Mouse (Mus musculus) lung, postnatal 0 days (tissue): ENCODE measurements around the gene Rbm28. TPM values are rescaled to one million over a fixed set of nuclear protein-coding genes. Genes with fewer than 3 reads are reported as not detected.
A peak's percentile ranks its signal among the peaks of the same experiment; 100 is the strongest.

Source experiments
- ATAC-seq: fragments of 200-750 bp; cut with Nextera tagmentation; 2 replicates; pipeline ENCODE4 v1.8.0; 2017; ENCODE audit warnings: moderate library complexity
- DNase-seq: peaks from one replicate; pipeline ENCODE4 v3.0.0-alpha.2; 2016; ENCODE audit warnings: low spot score
- H3K27ac ChIP-seq: fragments of 300-500 bp; sonication (generic); 2 replicates; pipeline ENCODE4 v1.5.1; 2014; ENCODE audit warnings: antibody characterized with exemption, mild to moderate bottlenecking, low read length, mixed read lengths
- H3K27me3 ChIP-seq: fragments of 300-500 bp; sonication (generic); replicated peaks from 2 replicates; pipeline ENCODE4 v1.6.1; 2014; ENCODE audit warnings: low read length, mixed read lengths; ENCODE audit not compliant: insufficient read depth
- H3K36me3 ChIP-seq: fragments of 300-500 bp; sonication (generic); 2 replicates; pipeline ENCODE4 v1.6.1; 2014; ENCODE audit warnings: low read length, mixed read lengths; ENCODE audit not compliant: insufficient read depth
- H3K4me1 ChIP-seq: fragments of 300-500 bp; sonication (generic); 2 replicates; pipeline ENCODE4 v1.6.1; 2014; ENCODE audit warnings: antibody characterized with exemption, low read depth, low read length, mixed read lengths; ENCODE audit not compliant: insufficient read depth
- H3K4me2 ChIP-seq: fragments of 300-500 bp; sonication (generic); replicated peaks from 2 replicates; pipeline ENCODE4 v1.6.1; 2014; ENCODE audit warnings: low read depth, mild to moderate bottlenecking, low read length, moderate library complexity, mixed read lengths
- H3K4me3 ChIP-seq: fragments of 300-500 bp; sonication (generic); 2 replicates; pipeline ENCODE4 v1.5.1; 2014; ENCODE audit warnings: low read depth, low read length
- H3K9ac ChIP-seq: fragments of 300-500 bp; sonication (generic); replicated peaks from 2 replicates; pipeline ENCODE4 v1.6.1; 2014; ENCODE audit warnings: low read depth, mild to moderate bottlenecking
- H3K9me3 ChIP-seq: fragments of 300-500 bp; sonication (generic); 2 replicates; pipeline ENCODE4 v1.6.1; 2016; ENCODE audit warnings: low read length, mixed read lengths
- CTCF ChIP-seq: IDR thresholded peaks from 2 replicates; pipeline ENCODE4 v1.5.1; 2016; ENCODE audit warnings: antibody characterized with exemption, mild to moderate bottlenecking
- EP300 ChIP-seq: IDR thresholded peaks from 2 replicates; pipeline ENCODE4 v1.6.1; 2016; ENCODE audit warnings: antibody characterized with exemption, mild to moderate bottlenecking, control low read depth
- WGBS: fragments of 180-500 bp; shearing (Covaris S2); extraction: QIAGEN DNeasy Blood & Tissue Kit; methylation state at CpG from one replicate; pipeline ENCODE4 v1.1.7; 2014; 5-methylcytosine and 5-hydroxymethylcytosine counted together
- polyA plus RNA-seq: library from polyadenylated mRNA; unstranded; fragments of >200 nt; fragmentation: Nextera tagmentation; extraction: Ambion mirVana; gene quantifications from 2 replicates; pipeline ENCODE4 v1.2.1, GENCODE M21; 2015

Gene Rbm28
- polyA plus RNA-seq, 1 experiment from 2014 or later, result 19.1 TPM

GRCm38 (mm10) chr6:29195846-29196698 is 31.3 kb upstream of the Rbm28 start:
- no peak for DNase-seq
- Histone ChIP-seq H3K27me3 (no peaks in the 10 kb centered on the region), H3K4me1 (0 out of 2 replicates have a peak, but pooled peaks cover 3% of the 10 kb centered on the region), H3K9me3 (no peaks in the 10 kb centered on the region), H3K9ac (no peak overlapping the region), H3K4me3 (no peak overlapping the region), H3K36me3 (no peaks in the 10 kb centered on the region), H3K27ac (no peak overlapping the region), H3K4me2 (no peak overlapping the region)
- WGBS, result 72% methylated on average over 5 of the region's 5 CpGs
- no peak for TF ChIP-seq CTCF
- peak; percentile 11; the same call in 1 of the 2 replicates for ATAC-seq

DNA sequence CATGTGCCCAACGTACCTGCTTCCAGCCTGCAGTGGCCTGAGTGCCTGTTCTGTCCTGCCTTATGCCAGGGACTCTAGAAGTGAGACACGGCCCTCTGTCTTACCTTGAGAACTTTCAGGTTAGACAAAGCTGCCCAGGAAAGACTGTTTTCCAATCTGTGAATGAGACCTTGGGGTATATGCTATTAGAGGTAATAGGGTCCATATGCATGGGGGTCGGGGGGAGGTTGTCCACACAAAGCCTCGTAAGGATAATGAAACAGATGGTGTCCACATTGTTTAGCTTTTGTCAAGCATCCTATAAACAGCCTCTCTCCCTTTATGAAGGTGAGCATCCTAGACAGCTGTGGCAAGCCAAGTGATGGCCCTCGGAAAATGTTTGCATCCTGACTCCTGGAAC is 30.3 kb upstream of the Rbm28 start:
- TF ChIP-seq EP300 (no peak), CTCF (no peak)
- no peak overlapping the region for H3K4me2 ChIP-seq
- ATAC-seq (no peak), DNase-seq (no peak)
- H3K4me1 ChIP-seq, result 0 out of 2 replicates have a peak, but pooled peaks cover 3% of the 10 kb centered on the region
- no peak overlapping the region for H3K27ac ChIP-seq
- H3K9me3 ChIP-seq, result no peaks in the 10 kb centered on the region
- 78% methylated on average over 5 of the region's 5 CpGs for WGBS
- no peaks in the 10 kb centered on the region for H3K27me3 ChIP-seq
- H3K4me3 ChIP-seq, result no peak overlapping the region
- no peaks in the 10 kb centered on the region for H3K36me3 ChIP-seq
- no peak overlapping the region for H3K9ac ChIP-seq

DNA sequence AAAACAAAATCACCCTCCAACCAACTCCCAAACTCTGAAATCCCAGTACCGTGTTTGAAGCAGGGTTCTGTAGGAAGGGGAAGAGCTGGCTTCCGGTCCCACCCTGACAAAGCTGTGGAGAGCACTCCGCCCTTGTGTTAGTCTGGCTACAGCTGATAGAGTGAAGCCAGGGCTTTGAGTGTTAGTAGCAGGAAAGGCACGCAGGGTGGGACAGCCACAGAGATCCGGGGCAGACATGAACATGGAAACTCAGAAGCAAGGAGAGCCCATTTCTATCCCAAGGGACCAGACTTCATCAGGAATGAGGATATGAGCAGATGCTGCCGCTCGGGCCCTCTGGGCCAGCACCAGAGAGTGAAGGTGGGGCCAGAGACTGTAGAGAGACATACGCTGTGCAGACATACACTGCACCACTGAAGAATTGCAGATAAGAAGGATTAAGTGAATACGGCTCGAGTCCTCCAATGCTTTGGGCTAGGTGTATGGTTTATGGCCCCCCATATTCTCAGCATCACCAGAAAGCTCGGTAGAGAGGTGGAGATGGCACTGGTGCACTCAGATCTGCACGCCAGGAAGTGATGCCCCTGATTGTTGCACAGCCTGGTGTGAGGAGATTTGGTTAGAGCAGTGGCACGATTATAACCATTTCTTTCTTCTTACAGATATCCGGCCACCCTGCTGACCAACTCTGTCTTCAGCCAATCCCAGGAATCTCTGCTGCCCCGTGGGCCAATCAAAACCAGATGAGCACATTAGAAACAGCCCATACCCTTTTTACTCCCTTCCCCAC is 29.4 kb upstream of the Rbm28 start:
- 57% methylated on average over 15 of the region's 15 CpGs for WGBS
- Histone ChIP-seq H3K9ac (no peak overlapping the region), H3K4me3 (no peak overlapping the region), H3K27me3 (no peaks in the 10 kb centered on the region), H3K4me1 (0 out of 2 replicates have a peak, but pooled peaks cover 3% of the 10 kb centered on the region), H3K27ac (peak overlapping the region; percentile 64), H3K36me3 (no peaks in the 10 kb centered on the region), H3K9me3 (no peaks in the 10 kb centered on the region), H3K4me2 (no peak overlapping the region)
- ATAC-seq (peak; percentile 81), DNase-seq (peak; percentile 50)
- TF ChIP-seq CTCF, result no peak
- TF ChIP-seq EP300, result peak; percentile 84

- Histone ChIP-seq H3K4me3 (no peak overlapping the region), H3K27me3 (no peaks in the 10 kb centered on the region), H3K4me2 (no peak overlapping the region), H3K9ac (no peak overlapping the region), H3K4me1 (no peaks in the 10 kb centered on the region), H3K9me3 (no peaks in the 10 kb centered on the region), H3K27ac (no peak overlapping the region), H3K36me3 (no peaks in the 10 kb centered on the region)
- TF ChIP-seq EP300 (no peak), CTCF (no peak)
- ATAC-seq (no peak), DNase-seq (no peak)
- 52% methylated on average over 1 of the region's 1 CpGs for WGBS
Measured at GRCm38 (mm10) chr6:29187936-29188335, 23.1 kb upstream of the Rbm28 start.

DNA sequence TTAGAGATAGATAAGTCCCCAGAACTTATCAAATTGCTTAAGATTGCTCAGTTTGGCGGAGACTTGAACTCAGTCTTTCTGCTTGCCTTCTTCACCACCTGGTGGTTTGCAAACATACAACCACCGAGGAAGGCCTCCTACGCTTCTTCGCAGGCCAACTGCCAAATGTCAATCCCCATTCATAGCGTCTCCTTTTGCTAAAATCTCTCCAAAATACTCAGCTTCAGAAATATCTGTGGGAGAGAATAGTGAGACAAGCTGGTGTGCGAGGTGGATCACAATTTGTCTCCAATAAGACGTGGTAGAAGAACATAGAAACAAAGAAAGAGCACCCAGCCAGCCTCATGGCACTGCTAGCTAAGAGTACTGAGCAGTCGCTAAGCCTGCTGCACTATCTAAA is 15.0 kb upstream of the Rbm28 start:
- WGBS, result 51% methylated on average over 8 of the region's 8 CpGs
- Histone ChIP-seq H3K27me3 (0 out of 2 replicates have a peak, but pooled peaks cover 8% of the 10 kb centered on the region), H3K4me3 (peak overlapping the region; percentile 51; the same call in 1 of the 2 replicates), H3K4me2 (peak overlapping the region; percentile 95), H3K4me1 (no peaks in the 10 kb centered on the region), H3K9me3 (no peaks in the 10 kb centered on the region), H3K27ac (no peak overlapping the region), H3K9ac (no peak overlapping the region), H3K36me3 (no peaks in the 10 kb centered on the region)
- TF ChIP-seq EP300 (no peak), CTCF (no peak)
- ATAC-seq (no peak), DNase-seq (no peak)

GRCm38 (mm10) chr6:29178888-29179658 is 14.3 kb upstream of the Rbm28 start, which contains the start of gene Prrt4:
Prrt4 (minus strand) TSS chr6:29179584.
- no peaks in the 10 kb centered on the region for H3K9me3 ChIP-seq
- peak; percentile 78 for ATAC-seq
- no peaks in the 10 kb centered on the region for H3K4me1 ChIP-seq
- H3K4me3 ChIP-seq, result peak within 1 kb of the TSS; percentile 51
- H3K36me3 ChIP-seq, result no peaks in the 10 kb centered on the region
- H3K4me2 ChIP-seq, result peak within 1 kb of the TSS; percentile 95
- TF ChIP-seq CTCF (no peak), EP300 (no peak)
- H3K27me3 ChIP-seq, result 0 out of 2 replicates have a peak, but pooled peaks cover 11% of the 10 kb centered on the region
- H3K27ac ChIP-seq, result no peak within 1 kb of the TSS
- 3% methylated on average over 67 of the region's 79 CpGs for WGBS
- H3K9ac ChIP-seq, result no peak within 1 kb of the TSS; the same call in none of the 2 replicates
- DNase-seq, result peak; percentile 55
